Mouse (Mus musculus): ENCODE results near the gene Ctnnal1. TPM values are rescaled to one million over a fixed set of nuclear protein-coding genes. Genes with fewer than 3 reads are reported as not detected.

The Ctnnal1 gene
- polyA plus RNA-seq, 1 experiment: 15.5 TPM

GRCm38 (mm10) chr4:56907671-56908070 is 42.7 kb upstream of the Ctnnal1 start:
- no peaks in the 10 kb centered on the region for H3K79me2 ChIP-seq (ENCODE audit: control insufficient read depth, insufficient read depth)
- no peak overlapping the region for H3ac ChIP-seq (ENCODE audit: control insufficient read depth, insufficient read length, low read depth)
- peaks cover 76% of the 10 kb centered on the region for H3K36me3 ChIP-seq (ENCODE audit: control insufficient read depth, insufficient read depth)
- H3K4me3 ChIP-seq (ENCODE audit: insufficient read depth, poor library complexity, severe bottlenecking): no peak overlapping the region
- no peaks in the 10 kb centered on the region for H3K27me3 ChIP-seq (ENCODE audit: control insufficient read depth, insufficient read depth, insufficient read length)
- H3K79me3 ChIP-seq (ENCODE audit: low read depth): no peaks in the 10 kb centered on the region
- TF ChIP-seq MYOG (IDR thresholded peaks at IDR 0.05; ENCODE audit: control insufficient read depth, extremely low read depth, insufficient read length) (no peak), FOSL1 (IDR thresholded peaks at IDR 0.05; ENCODE audit: insufficient read depth, low read length, poor library complexity, severe bottlenecking) (no peak), CEBPB (IDR thresholded peaks at IDR 0.05; ENCODE audit: low read depth) (no peak), MYOD1 (IDR thresholded peaks at IDR 0.05; ENCODE audit: control insufficient read depth, insufficient read length, low read depth) (no peak), CTCF (IDR thresholded peaks at IDR 0.05; ENCODE audit: control insufficient read depth, insufficient read depth, insufficient read length) (no peak), MAX (IDR thresholded peaks at IDR 0.05) (no peak), USF1 (IDR thresholded peaks at IDR 0.05; ENCODE audit: low read depth) (no peak)

GRCm38 (mm10) chr4:56906926-56907325 is 41.9 kb upstream of the Ctnnal1 start:
- H3K79me2 ChIP-seq (ENCODE audit: control insufficient read depth, insufficient read depth): no peaks in the 10 kb centered on the region
- no peak for TF ChIP-seq MAX (IDR thresholded peaks at IDR 0.05)
- no peaks in the 10 kb centered on the region for H3K27me3 ChIP-seq (ENCODE audit: control insufficient read depth, insufficient read depth, insufficient read length)
- peaks cover 78% of the 10 kb centered on the region for H3K36me3 ChIP-seq (ENCODE audit: control insufficient read depth, insufficient read depth)
- no peaks in the 10 kb centered on the region for H3K79me3 ChIP-seq (ENCODE audit: low read depth)
- H3K4me3 ChIP-seq (ENCODE audit: insufficient read depth, poor library complexity, severe bottlenecking): no peak overlapping the region
- H3ac ChIP-seq (ENCODE audit: control insufficient read depth, insufficient read length, low read depth): no peak overlapping the region

GRCm38 (mm10) chr4:56905507-56905906 is 40.5 kb upstream of the Ctnnal1 start:
- Histone ChIP-seq H3ac (ENCODE audit: control insufficient read depth, insufficient read length, low read depth) (no peak overlapping the region), H3K79me3 (ENCODE audit: low read depth) (no peaks in the 10 kb centered on the region), H3K4me3 (ENCODE audit: insufficient read depth, poor library complexity, severe bottlenecking) (no peak overlapping the region), H3K36me3 (ENCODE audit: control insufficient read depth, insufficient read depth) (peaks cover 78% of the 10 kb centered on the region), H3K79me2 (ENCODE audit: control insufficient read depth, insufficient read depth) (no peaks in the 10 kb centered on the region), H3K27me3 (ENCODE audit: control insufficient read depth, insufficient read depth, insufficient read length) (no peaks in the 10 kb centered on the region)
- no peak for TF ChIP-seq CEBPB (IDR thresholded peaks at IDR 0.05; ENCODE audit: low read depth)
- no peak for TF ChIP-seq MYOD1 (IDR thresholded peaks at IDR 0.05; ENCODE audit: control insufficient read depth, insufficient read length, low read depth)
- no peak for TF ChIP-seq USF1 (IDR thresholded peaks at IDR 0.05; ENCODE audit: low read depth)
- no peak for TF ChIP-seq MAX (IDR thresholded peaks at IDR 0.05)
- no peak for TF ChIP-seq CTCF (IDR thresholded peaks at IDR 0.05; ENCODE audit: control insufficient read depth, insufficient read depth, insufficient read length)
- no peak for TF ChIP-seq MYOG (IDR thresholded peaks at IDR 0.05; ENCODE audit: control insufficient read depth, extremely low read depth, insufficient read length)
- TF ChIP-seq FOSL1 (IDR thresholded peaks at IDR 0.05; ENCODE audit: insufficient read depth, low read length, poor library complexity, severe bottlenecking): no peak

- no peak for TF ChIP-seq USF1 (IDR thresholded peaks at IDR 0.05; ENCODE audit: low read depth)
- TF ChIP-seq MAX (IDR thresholded peaks at IDR 0.05): no peak
- Histone ChIP-seq H3K79me2 (ENCODE audit: control insufficient read depth, insufficient read depth) (no peaks in the 10 kb centered on the region), H3K27me3 (ENCODE audit: control insufficient read depth, insufficient read depth, insufficient read length) (no peaks in the 10 kb centered on the region), H3K36me3 (ENCODE audit: control insufficient read depth, insufficient read depth) (peaks cover 89% of the 10 kb centered on the region), H3ac (ENCODE audit: control insufficient read depth, insufficient read length, low read depth) (no peak overlapping the region), H3K4me3 (ENCODE audit: insufficient read depth, poor library complexity, severe bottlenecking) (no peak overlapping the region), H3K79me3 (ENCODE audit: low read depth) (no peaks in the 10 kb centered on the region)
Observed at GRCm38 (mm10) chr4:56901671-56902070, 36.7 kb upstream of the Ctnnal1 start.

GRCm38 (mm10) chr4:56899216-56899615 is 34.2 kb upstream of the Ctnnal1 start:
- Histone ChIP-seq H3K27me3 (ENCODE audit: control insufficient read depth, insufficient read depth, insufficient read length) (no peaks in the 10 kb centered on the region), H3ac (ENCODE audit: control insufficient read depth, insufficient read length, low read depth) (no peak overlapping the region), H3K4me3 (ENCODE audit: insufficient read depth, poor library complexity, severe bottlenecking) (no peak overlapping the region), H3K36me3 (ENCODE audit: control insufficient read depth, insufficient read depth) (peaks cover 87% of the 10 kb centered on the region), H3K79me2 (ENCODE audit: control insufficient read depth, insufficient read depth) (no peaks in the 10 kb centered on the region), H3K79me3 (ENCODE audit: low read depth) (no peaks in the 10 kb centered on the region)
- TF ChIP-seq CEBPB (IDR thresholded peaks at IDR 0.05; ENCODE audit: low read depth): no peak
- TF ChIP-seq USF1 (IDR thresholded peaks at IDR 0.05; ENCODE audit: low read depth): no peak

GRCm38 (mm10) chr4:56897511-56897910 is 32.5 kb upstream of the Ctnnal1 start:
- H3K79me2 ChIP-seq (ENCODE audit: control insufficient read depth, insufficient read depth): no peaks in the 10 kb centered on the region
- H3K79me3 ChIP-seq (ENCODE audit: low read depth): no peaks in the 10 kb centered on the region
- H3ac ChIP-seq (ENCODE audit: control insufficient read depth, insufficient read length, low read depth): no peak overlapping the region
- no peaks in the 10 kb centered on the region for H3K27me3 ChIP-seq (ENCODE audit: control insufficient read depth, insufficient read depth, insufficient read length)
- no peak for TF ChIP-seq CTCF (IDR thresholded peaks at IDR 0.05; ENCODE audit: control insufficient read depth, insufficient read depth, insufficient read length)
- no peak for TF ChIP-seq MYOG (IDR thresholded peaks at IDR 0.05; ENCODE audit: control insufficient read depth, extremely low read depth, insufficient read length)
- TF ChIP-seq USF1 (IDR thresholded peaks at IDR 0.05; ENCODE audit: low read depth): no peak
- no peak for TF ChIP-seq MYOD1 (IDR thresholded peaks at IDR 0.05; ENCODE audit: control insufficient read depth, insufficient read length, low read depth)
- no peak for TF ChIP-seq MAX (IDR thresholded peaks at IDR 0.05)
- no peak for TF ChIP-seq CEBPB (IDR thresholded peaks at IDR 0.05; ENCODE audit: low read depth)
- TF ChIP-seq FOSL1 (IDR thresholded peaks at IDR 0.05; ENCODE audit: insufficient read depth, low read length, poor library complexity, severe bottlenecking): no peak
- no peak overlapping the region for H3K4me3 ChIP-seq (ENCODE audit: insufficient read depth, poor library complexity, severe bottlenecking)
- peaks cover 77% of the 10 kb centered on the region for H3K36me3 ChIP-seq (ENCODE audit: control insufficient read depth, insufficient read depth)
